Mouse (Mus musculus) lung, embryonic 16.5 days (tissue): Measurements from ENCODE around the gene Lancl2. TPM values are rescaled to one million over a fixed set of nuclear protein-coding genes. Genes with fewer than 3 reads are reported as not detected.

Experiments
- ATAC-seq: fragments of 200-750 bp; cut with Nextera tagmentation; 2 replicates; pipeline ENCODE4 v1.8.0; 2017; ENCODE audit warnings: low read depth, mild to moderate bottlenecking, moderate library complexity
- H3K27ac ChIP-seq: fragments of 300-500 bp; sonication (generic); 2 replicates; pipeline ENCODE4 v1.5.1; 2014; ENCODE audit warnings: mild to moderate bottlenecking, control low read depth, low read length
- H3K27me3 ChIP-seq: fragments of 300-500 bp; sonication (generic); 2 replicates; pipeline ENCODE4 v1.6.1; 2014; ENCODE audit warnings: low read depth, low read length, mixed read lengths; ENCODE audit not compliant: control insufficient read depth, insufficient read depth
- H3K36me3 ChIP-seq: fragments of 300-500 bp; sonication (generic); 2 replicates; pipeline ENCODE4 v1.6.1; 2014; ENCODE audit warnings: low read length; ENCODE audit not compliant: control insufficient read depth, insufficient read depth
- H3K4me1 ChIP-seq: fragments of 300-500 bp; sonication (generic); replicated peaks from 2 replicates; pipeline ENCODE4 v1.6.1; 2014; ENCODE audit warnings: low read length, mixed read lengths; ENCODE audit not compliant: control insufficient read depth, insufficient read depth
- H3K4me2 ChIP-seq: fragments of 300-500 bp; sonication (generic); 2 replicates; pipeline ENCODE4 v1.6.1; 2014; ENCODE audit warnings: low read depth, low read length, control low read depth
- H3K4me3 ChIP-seq: fragments of 300-500 bp; sonication (generic); 2 replicates; pipeline ENCODE4 v1.5.1; 2014; ENCODE audit warnings: mild to moderate bottlenecking, low read length, control low read depth
- H3K9ac ChIP-seq: fragments of 300-500 bp; sonication (generic); 2 replicates; pipeline ENCODE4 v1.6.1; 2014; ENCODE audit warnings: low read length, control low read depth
- H3K9me3 ChIP-seq: fragments of 300-500 bp; sonication (generic); 2 replicates; pipeline ENCODE4 v1.6.1; 2016; ENCODE audit warnings: low read length; ENCODE audit not compliant: control insufficient read depth
- WGBS: fragments of 180-500 bp; shearing (Covaris S2); extraction: QIAGEN DNeasy Blood & Tissue Kit; methylation state at CpG from one replicate; pipeline ENCODE4 v1.1.7; 2014; 5-methylcytosine and 5-hydroxymethylcytosine counted together
- polyA plus RNA-seq: library from polyadenylated mRNA; unstranded; fragments of >200 nt; fragmentation: Nextera tagmentation; extraction: Ambion mirVana; gene quantifications from 2 replicates; pipeline ENCODE4 v1.2.1, GENCODE M21; 2015

The Lancl2 gene
- polyA plus RNA-seq, 1 experiment from 2014 or later: 28.1 TPM

DNA sequence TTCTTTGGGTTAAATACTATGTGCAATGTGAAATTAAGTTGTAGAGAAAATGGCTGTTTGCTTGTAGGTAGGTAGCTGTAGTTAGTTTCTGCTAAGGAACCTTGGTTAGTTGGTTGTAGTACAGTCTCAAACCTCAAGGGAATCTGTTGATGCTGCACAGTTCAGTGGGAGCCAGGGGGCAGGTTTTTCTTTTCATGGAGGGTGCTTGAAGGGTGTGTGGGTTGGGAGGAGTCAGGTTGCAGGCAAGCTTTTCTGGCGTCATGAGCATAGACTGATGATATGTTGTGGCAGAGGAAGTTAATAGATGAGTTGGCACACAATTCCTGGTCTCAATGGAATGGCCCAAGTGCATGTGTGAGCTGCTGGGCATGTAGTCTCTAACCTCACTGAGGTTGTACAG lies 9.4 kb downstream of the Lancl2 start:
- Histone ChIP-seq H3K9ac (no peak overlapping the region), H3K4me1 (no peaks in the 10 kb centered on the region), H3K36me3 (no peaks in the 10 kb centered on the region), H3K27ac (no peak overlapping the region), H3K27me3 (no peaks in the 10 kb centered on the region), H3K9me3 (no peaks in the 10 kb centered on the region), H3K4me2 (no peak overlapping the region), H3K4me3 (no peak overlapping the region)
- 10% methylated on average over 1 of the region's 1 CpGs for WGBS
- no peak for ATAC-seq

DNA sequence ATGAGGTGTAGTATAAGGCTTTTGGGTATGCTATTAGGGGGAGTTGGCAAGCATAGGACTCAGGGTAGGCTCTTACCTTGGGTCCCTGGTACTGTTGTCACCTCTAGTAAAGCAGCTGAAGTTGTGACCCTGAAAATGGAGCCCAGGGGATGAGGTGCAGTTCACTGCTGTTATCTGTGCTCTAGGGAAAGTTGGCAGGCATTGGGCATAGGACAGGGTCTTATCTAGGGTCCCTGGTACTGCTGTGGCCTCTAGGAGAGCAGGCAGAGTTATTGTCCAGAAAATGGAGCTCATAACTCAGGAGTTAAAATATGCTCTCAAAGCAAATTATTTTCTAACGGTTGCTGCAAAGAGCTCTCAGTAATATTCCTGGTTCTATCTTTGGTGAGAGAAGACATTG lies 19.0 kb downstream of the Lancl2 start:
- no peak overlapping the region for H3K27ac ChIP-seq
- H3K36me3 ChIP-seq: peaks cover 5% of the 10 kb centered on the region; the same call in 1 of the 2 replicates
- no peaks in the 10 kb centered on the region for H3K4me1 ChIP-seq
- no peaks in the 10 kb centered on the region for H3K27me3 ChIP-seq
- H3K4me3 ChIP-seq: no peak overlapping the region
- ATAC-seq: no peak
- 87% methylated on average over 1 of the region's 1 CpGs for WGBS
- H3K4me2 ChIP-seq: no peak overlapping the region
- H3K9ac ChIP-seq: no peak overlapping the region
- H3K9me3 ChIP-seq: no peaks in the 10 kb centered on the region

DNA sequence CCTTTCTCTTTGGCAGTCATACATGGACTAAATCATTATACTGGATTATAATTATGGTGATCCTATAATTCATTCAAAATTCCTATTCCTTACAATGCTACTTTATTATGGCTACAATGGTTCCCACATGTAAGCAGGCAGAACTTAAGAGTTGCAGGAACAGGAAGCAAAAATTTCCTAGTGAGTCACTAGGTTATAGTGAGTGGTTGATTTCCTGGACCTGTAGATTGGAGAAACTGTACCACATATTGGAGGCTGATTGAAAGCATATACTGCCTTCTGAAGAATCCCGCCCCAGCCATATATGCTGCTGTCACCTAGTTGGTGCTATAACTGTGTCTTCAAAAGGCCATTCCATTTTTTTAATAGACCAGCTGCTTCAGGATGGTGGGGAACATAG lies 40.4 kb downstream of the Lancl2 start:
- Histone ChIP-seq H3K4me3 (no peak overlapping the region), H3K27ac (no peak overlapping the region), H3K4me1 (no peaks in the 10 kb centered on the region), H3K9ac (no peak overlapping the region), H3K27me3 (no peaks in the 10 kb centered on the region), H3K9me3 (no peaks in the 10 kb centered on the region), H3K36me3 (no peaks in the 10 kb centered on the region), H3K4me2 (no peak overlapping the region)
- WGBS: 88% methylated on average over 1 of the region's 1 CpGs
- ATAC-seq: no peak

DNA sequence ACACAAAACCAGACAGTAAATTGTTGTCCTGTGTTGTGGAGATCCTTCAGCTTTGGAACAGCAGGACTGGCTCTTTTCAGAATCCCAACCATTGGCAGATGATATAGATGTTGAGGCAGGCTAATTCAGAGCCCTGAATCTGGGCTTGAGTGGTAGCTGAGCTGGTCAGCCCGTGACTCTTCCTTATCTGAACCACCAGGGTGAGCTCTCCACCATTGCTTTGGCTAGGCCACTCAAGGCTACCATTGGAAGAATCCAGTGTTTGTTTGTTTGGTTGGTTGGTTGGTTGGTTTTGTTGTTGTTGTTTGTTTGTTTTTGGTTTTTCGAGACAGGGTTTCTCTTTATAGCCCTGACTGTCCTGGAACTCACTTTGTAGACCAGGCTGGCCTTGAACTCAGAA lies 41.0 kb downstream of the Lancl2 start:
- Histone ChIP-seq H3K27ac (no peak overlapping the region), H3K36me3 (no peaks in the 10 kb centered on the region), H3K9me3 (no peaks in the 10 kb centered on the region), H3K4me2 (no peak overlapping the region), H3K9ac (no peak overlapping the region), H3K4me3 (no peak overlapping the region), H3K27me3 (no peaks in the 10 kb centered on the region), H3K4me1 (no peaks in the 10 kb centered on the region)
- 76% methylated on average over 2 of the region's 2 CpGs for WGBS
- ATAC-seq: no peak

DNA sequence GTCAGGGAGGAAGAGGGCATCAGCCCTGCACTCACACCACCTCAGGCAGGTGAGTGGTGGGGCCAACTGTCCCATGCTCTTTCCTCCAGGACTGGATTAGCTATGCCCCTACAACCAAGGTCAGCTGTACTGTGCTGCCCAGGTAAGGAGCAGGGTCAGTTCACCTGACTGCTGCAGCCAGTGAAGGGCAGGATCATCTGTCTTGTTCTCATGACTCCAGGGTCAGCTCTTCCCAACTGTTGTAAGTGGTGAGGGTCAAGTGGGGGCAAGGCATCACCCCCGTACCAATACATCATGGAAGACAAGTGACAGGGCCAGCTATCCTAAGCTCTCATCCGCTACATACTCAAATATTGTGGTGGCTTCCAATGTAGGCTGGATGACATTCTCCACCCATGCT lies 41.8 kb downstream of the Lancl2 start:
- WGBS: 91% methylated on average over 2 of the region's 2 CpGs
- H3K36me3 ChIP-seq: no peaks in the 10 kb centered on the region
- no peaks in the 10 kb centered on the region for H3K27me3 ChIP-seq
- H3K9me3 ChIP-seq: no peaks in the 10 kb centered on the region
- H3K4me2 ChIP-seq: no peak overlapping the region
- H3K9ac ChIP-seq: no peak overlapping the region
- no peak overlapping the region for H3K4me3 ChIP-seq
- no peak overlapping the region for H3K27ac ChIP-seq
- ATAC-seq: no peak
- no peaks in the 10 kb centered on the region for H3K4me1 ChIP-seq

DNA sequence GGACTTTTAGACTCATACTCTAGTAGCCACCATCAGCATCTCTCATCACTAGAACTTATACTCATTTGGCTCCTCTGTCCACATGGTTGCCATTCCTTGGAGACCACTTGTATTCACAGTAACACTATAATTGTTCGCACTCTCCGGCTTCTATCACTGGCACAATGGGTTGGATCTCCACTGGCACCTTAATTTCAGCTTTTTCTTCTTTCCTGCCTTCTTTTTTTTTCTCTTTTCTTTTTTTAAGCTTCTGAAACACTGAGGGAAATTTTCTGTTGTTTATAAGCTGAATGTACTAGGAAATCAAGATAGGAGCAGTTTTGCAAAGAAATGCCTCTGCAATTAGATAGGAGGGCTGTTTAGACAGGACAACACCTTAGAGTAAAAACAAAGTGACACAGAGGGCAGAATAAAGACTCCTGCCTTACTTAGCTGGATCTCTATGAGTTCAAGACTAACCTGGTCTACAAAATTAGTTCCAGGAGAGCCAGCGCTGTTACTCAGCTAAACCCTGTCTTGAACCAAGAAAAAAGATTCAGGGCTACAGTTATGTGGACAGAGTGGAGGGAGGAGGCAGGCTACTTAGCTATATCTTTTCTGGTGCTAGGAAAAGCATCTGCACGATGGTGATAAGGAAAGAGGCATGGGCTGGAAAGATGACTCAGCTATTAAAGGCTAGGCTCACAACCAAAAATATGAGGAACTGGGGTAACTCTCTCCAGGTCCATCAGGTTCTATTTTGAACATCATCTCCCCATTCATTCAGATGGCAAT lies 42.8 kb downstream of the Lancl2 start:
- Histone ChIP-seq H3K36me3 (no peaks in the 10 kb centered on the region), H3K4me1 (no peaks in the 10 kb centered on the region), H3K27me3 (no peaks in the 10 kb centered on the region), H3K9me3 (no peaks in the 10 kb centered on the region), H3K27ac (no peak overlapping the region), H3K4me2 (no peak overlapping the region), H3K4me3 (no peak overlapping the region), H3K9ac (no peak overlapping the region)
- ATAC-seq: no peak
- 87% methylated on average over 4 of the region's 4 CpGs for WGBS

DNA sequence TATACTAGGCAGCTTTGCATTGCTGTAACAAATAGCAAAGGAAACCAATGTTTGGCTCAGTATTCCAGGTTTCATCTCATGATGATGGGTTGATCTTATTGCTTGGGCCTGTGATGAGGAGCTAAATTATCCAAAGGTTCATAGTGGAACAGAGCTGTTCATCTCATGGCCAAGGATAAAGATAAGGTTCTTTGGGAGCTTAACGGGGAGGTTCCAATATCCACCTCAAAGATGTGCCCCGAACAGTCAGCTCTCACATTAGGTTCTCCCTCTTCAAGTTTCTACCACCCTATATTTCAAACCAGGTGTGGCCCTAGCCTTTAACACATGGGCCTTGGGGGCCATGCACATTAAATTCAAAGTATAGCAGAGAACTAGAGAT lies 43.4 kb downstream of the Lancl2 start:
- Histone ChIP-seq H3K27ac (no peak overlapping the region), H3K9me3 (no peaks in the 10 kb centered on the region), H3K4me2 (no peak overlapping the region), H3K9ac (no peak overlapping the region), H3K36me3 (no peaks in the 10 kb centered on the region), H3K4me3 (no peak overlapping the region), H3K27me3 (no peaks in the 10 kb centered on the region), H3K4me1 (no peaks in the 10 kb centered on the region)
- WGBS: 94% methylated on average over 2 of the region's 2 CpGs
- ATAC-seq: no peak

DNA sequence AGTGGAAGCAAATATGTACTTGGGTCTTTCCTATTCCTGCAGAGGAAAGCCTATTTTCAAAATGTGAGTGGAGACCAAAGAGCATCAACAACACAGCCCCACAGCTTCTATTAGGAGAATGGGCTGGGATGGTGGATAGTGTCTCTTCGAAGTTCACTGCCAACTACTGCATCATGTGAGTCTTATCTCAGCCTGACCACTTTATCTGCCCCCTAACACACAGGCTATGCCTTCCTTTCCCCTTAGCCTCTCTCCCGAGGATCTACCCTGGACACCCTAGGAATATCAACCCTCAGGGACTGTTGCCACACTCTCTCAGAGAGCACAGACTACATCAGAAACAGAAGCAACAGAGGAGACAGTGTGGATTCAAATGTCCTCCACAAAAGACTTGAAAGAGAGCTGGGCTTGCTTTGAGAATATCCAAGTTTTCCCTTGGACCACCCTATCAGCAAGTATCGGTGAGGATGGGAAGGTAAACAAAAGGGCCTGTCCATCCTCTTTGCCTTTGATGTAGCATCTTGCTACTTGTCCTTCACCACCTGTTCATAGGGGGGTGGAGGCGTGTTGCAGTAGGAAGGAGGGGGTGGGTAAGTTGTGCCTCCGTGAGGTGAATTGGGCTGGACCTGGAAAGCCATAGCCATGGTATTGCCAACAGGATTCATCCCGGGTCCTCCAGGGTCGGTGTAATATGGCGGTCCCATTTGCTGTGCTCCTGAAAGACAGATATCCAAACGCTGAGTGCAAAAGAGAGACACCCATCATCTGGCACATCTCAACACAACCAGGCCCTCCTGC lies 51.8 kb downstream of the Lancl2 start:
- Histone ChIP-seq H3K9me3 (no peaks in the 10 kb centered on the region), H3K9ac (no peak overlapping the region), H3K27ac (no peak overlapping the region), H3K36me3 (peaks cover 3% of the 10 kb centered on the region; the same call in 1 of the 2 replicates), H3K4me1 (no peaks in the 10 kb centered on the region), H3K4me2 (no peak overlapping the region), H3K27me3 (no peaks in the 10 kb centered on the region), H3K4me3 (no peak overlapping the region)
- no peak for ATAC-seq
- WGBS: 87% methylated on average over 9 of the region's 9 CpGs

DNA sequence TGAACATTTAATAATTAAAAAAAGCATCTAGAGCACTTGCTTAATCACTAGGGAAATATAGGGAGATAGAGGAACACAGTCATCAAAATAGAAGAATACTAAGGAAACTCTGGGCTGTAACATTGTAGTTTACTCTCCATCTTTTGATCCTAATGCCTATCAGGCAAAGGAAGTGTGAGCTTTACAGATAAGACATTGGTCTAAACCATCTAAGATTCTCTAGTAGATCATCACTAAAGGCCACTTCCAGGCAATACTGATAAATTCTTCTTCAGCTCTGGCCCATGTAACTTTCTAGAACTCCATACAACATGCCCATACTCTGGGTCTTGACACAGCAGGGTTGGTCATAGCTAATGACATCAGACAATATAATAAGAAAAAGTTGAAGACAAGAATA lies 60.7 kb downstream of the Lancl2 start:
- Histone ChIP-seq H3K9ac (no peak overlapping the region), H3K9me3 (no peaks in the 10 kb centered on the region), H3K36me3 (peaks cover 3% of the 10 kb centered on the region; the same call in 1 of the 2 replicates), H3K27me3 (no peaks in the 10 kb centered on the region), H3K4me1 (no peaks in the 10 kb centered on the region; the same call in 1 of the 2 replicates), H3K4me2 (no peak overlapping the region), H3K27ac (no peak overlapping the region), H3K4me3 (no peak overlapping the region)
- no peak for ATAC-seq
